Mouse (Mus musculus) stomach, embryonic 14.5 days (tissue): ENCODE measurements around the gene Rftn1. TPM values are rescaled to one million over a fixed set of nuclear protein-coding genes. Genes with fewer than 3 reads are reported as not detected.

ENCODE experiments used
- ATAC-seq: fragments of 200-750 bp; cut with Nextera tagmentation; 2 replicates; pipeline ENCODE4 v1.8.0; 2017; ENCODE audit warnings: low read depth, moderate TSS enrichment; ENCODE audit not compliant: insufficient number of reproducible peaks, insufficient read depth, low FRiP score
- H3K27ac ChIP-seq: fragments of 300-500 bp; sonication (generic); 2 replicates; pipeline ENCODE4 v1.5.1; 2014; ENCODE audit warnings: mild to moderate bottlenecking, low read length, moderate library complexity, mixed read lengths
- H3K27me3 ChIP-seq: fragments of 300-500 bp; sonication (generic); 2 replicates; pipeline ENCODE4 v1.6.1; 2014; ENCODE audit warnings: low read length, control low read depth, mixed read lengths; ENCODE audit not compliant: control insufficient read depth, insufficient read depth
- H3K36me3 ChIP-seq: fragments of 300-500 bp; sonication (generic); 2 replicates; pipeline ENCODE4 v1.6.1; 2014; ENCODE audit warnings: mild to moderate bottlenecking, control low read depth, low read length, moderate library complexity, mixed read lengths; ENCODE audit not compliant: control insufficient read depth, insufficient read depth
- H3K4me1 ChIP-seq: fragments of 300-500 bp; sonication (generic); 2 replicates; pipeline ENCODE4 v1.6.1; 2014; ENCODE audit warnings: low read length, control low read depth, mixed read lengths; ENCODE audit not compliant: control insufficient read depth, insufficient read depth
- H3K4me2 ChIP-seq: fragments of 300-500 bp; sonication (generic); replicated peaks from 2 replicates; pipeline ENCODE4 v1.6.1; 2014; ENCODE audit warnings: low read depth, low read length, control low read depth
- H3K4me3 ChIP-seq: fragments of 300-500 bp; sonication (generic); 2 replicates; pipeline ENCODE4 v1.5.1; 2014; ENCODE audit warnings: low read depth, low read length, control low read depth
- H3K9ac ChIP-seq: fragments of 300-500 bp; sonication (generic); replicated peaks from 2 replicates; pipeline ENCODE4 v1.6.1; 2014; ENCODE audit warnings: low read depth, mild to moderate bottlenecking, control low read depth, low read length, moderate library complexity, mixed read lengths
- H3K9me3 ChIP-seq: fragments of 300-500 bp; sonication (generic); 2 replicates; pipeline ENCODE4 v1.6.1; 2016; ENCODE audit warnings: low read depth, low read length, control low read depth; ENCODE audit not compliant: control insufficient read depth
- WGBS: fragments of 180-500 bp; shearing (Covaris S2); extraction: QIAGEN DNeasy Blood & Tissue Kit; methylation state at CpG from one replicate; pipeline ENCODE4 v1.1.7; 2014; 5-methylcytosine and 5-hydroxymethylcytosine counted together
- polyA plus RNA-seq: library from polyadenylated mRNA; unstranded; fragments of >200 nt; fragmentation: Nextera tagmentation; extraction: Ambion mirVana; gene quantifications from 2 replicates; pipeline ENCODE4 v1.2.1, GENCODE M21; 2014

The Rftn1 gene
- polyA plus RNA-seq, 1 experiment from 2014 or later: 9.3 TPM

DNA sequence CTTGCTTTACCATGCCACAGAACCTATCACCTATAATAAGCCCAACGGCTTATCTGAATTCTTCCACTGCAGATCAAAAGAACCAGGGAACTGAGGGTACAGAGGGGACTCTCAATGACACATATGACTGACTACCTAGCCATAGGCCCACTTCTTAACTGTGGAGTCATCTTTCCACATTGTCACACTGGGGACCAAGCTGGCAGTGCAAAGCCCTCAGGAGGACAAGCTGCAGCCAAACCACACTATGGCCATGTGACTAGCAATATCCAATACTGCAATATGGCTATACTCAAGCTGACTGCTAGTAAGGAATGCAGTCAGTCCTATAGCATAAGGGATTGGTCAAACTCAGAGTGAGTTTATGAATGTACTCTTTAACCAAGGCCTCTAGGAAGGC lies 164.8 kb downstream of the Rftn1 start:
- no peak overlapping the region for H3K4me3 ChIP-seq
- H3K4me2 ChIP-seq: no peak overlapping the region
- no peaks in the 10 kb centered on the region for H3K27me3 ChIP-seq
- H3K27ac ChIP-seq: no peak overlapping the region
- H3K9me3 ChIP-seq: no peaks in the 10 kb centered on the region
- no peak overlapping the region for H3K9ac ChIP-seq
- ATAC-seq: no peak
- H3K36me3 ChIP-seq: no peaks in the 10 kb centered on the region
- WGBS: 78% methylated on average over 1 of the region's 1 CpGs
- no peaks in the 10 kb centered on the region for H3K4me1 ChIP-seq

DNA sequence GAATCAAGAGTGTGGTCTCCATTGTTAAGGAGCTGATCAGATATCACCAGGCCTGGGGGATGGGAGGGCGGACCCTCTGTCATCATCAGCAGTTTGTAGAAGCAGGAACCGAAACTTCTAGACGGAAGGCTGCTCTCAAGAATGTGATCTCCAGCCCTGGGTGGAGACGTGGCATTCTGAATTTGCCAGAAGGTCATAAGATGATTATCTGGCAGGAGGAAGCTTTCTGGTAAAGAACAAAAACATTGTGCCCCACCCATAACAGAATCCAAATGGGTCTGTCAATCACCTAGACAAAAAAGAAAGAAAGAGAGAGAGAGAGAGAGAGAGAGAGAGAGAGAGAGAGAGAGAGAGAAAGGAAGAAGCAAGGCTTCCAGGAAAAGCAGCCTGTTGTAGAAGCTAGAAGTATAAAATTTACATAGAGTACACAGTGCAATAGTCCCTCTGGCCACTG lies 165.3 kb downstream of the Rftn1 start:
- no peaks in the 10 kb centered on the region for H3K4me1 ChIP-seq
- H3K36me3 ChIP-seq: no peaks in the 10 kb centered on the region
- H3K27ac ChIP-seq: no peak overlapping the region
- H3K4me3 ChIP-seq: no peak overlapping the region
- no peak overlapping the region for H3K9ac ChIP-seq
- no peaks in the 10 kb centered on the region for H3K27me3 ChIP-seq
- ATAC-seq: no peak
- no peak overlapping the region for H3K4me2 ChIP-seq
- 51% methylated on average over 4 of the region's 4 CpGs for WGBS
- H3K9me3 ChIP-seq: no peaks in the 10 kb centered on the region

DNA sequence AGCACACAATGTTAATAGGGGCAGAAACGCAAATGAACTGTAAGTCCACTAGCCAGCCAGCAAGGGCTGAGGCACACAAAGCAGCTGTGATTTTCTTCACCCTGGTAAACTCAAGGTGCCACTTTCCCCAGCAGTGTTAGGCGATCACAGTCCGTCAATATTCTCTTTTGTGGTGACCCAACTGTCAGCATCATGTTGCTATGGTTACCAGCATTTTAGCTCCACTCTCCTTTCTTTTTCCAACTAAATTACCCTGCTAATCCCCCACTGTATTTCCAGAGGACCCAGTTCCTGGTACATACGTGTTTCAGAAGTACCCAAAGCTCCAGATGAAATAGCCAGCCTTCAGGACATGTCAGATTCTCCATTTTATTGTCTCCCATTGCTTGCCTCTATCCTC lies 169.1 kb downstream of the Rftn1 start:
- no peak overlapping the region for H3K4me3 ChIP-seq

DNA sequence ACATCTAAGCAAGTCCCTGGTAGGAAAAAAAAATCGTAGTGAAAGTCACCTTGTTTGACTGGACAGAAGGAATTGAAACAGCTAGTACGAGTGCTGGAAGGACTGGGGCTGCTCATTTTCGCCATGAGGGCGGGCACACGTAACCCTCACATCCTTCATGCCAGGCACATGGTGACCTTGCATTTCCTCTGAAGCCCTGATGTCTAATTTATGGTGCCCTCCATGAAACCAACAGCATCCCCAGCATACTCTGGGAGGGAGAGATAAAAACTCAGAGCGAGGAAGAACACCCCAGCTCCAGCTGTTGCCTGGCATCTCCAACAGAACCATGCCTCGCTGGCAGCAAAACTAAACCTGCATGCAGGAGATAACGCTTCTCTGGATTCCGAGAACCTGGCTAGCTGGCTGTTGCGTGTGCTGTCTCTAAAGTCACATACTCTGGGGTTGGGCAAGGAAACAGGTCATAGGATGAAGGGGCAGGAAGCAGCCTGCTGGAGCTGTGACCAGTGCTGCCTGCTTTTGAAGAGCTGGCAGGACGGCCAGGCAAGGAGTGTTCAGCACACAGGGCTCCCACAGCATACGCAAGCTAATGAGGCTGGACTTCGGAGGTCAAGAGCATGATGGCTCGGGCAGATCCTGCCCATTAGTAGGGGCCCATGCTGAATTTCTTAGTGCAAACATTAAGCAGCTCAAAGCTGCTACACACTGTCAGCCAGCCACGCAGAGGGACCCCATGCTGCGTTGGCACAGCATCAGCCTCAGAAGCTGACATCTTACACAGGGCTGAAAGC lies 170.1 kb downstream of the Rftn1 start:
- no peak overlapping the region for H3K4me2 ChIP-seq
- no peaks in the 10 kb centered on the region for H3K9me3 ChIP-seq
- no peaks in the 10 kb centered on the region for H3K4me1 ChIP-seq
- 53% methylated on average over 16 of the region's 16 CpGs for WGBS
- peak; percentile 84; the same call in 1 of the 2 replicates for ATAC-seq
- no peaks in the 10 kb centered on the region for H3K27me3 ChIP-seq
- H3K4me3 ChIP-seq: no peak overlapping the region
- no peak overlapping the region for H3K9ac ChIP-seq
- H3K36me3 ChIP-seq: no peaks in the 10 kb centered on the region
- no peak overlapping the region for H3K27ac ChIP-seq

More for the DNA sequence above, 169.1 kb downstream of the Rftn1 start:
- Histone ChIP-seq H3K36me3 (no peaks in the 10 kb centered on the region), H3K9me3 (no peaks in the 10 kb centered on the region), H3K27ac (no peak overlapping the region), H3K4me2 (no peak overlapping the region), H3K27me3 (no peaks in the 10 kb centered on the region), H3K4me1 (no peaks in the 10 kb centered on the region), H3K9ac (no peak overlapping the region)
- ATAC-seq: no peak
- 42% methylated on average over 4 of the region's 4 CpGs for WGBS

DNA sequence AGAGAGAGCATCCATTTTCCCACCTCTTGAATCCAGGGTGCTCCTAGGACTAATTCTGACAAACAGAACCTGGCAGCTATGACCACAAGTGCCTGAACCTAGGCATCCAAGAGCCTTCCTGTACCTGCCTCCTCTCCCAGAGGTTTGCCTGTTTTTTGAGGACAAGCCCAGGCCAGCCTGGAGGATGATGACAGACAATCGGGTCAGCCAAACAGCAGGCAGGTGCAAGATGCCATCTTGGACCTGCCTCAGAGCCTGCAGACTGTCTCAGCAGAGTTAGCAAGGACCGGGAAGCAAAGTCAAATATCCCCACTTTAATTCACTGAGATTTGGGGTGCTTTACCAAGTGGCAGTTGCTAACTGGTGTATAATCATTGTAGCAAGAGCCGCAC lies 170.7 kb downstream of the Rftn1 start:
- H3K4me3 ChIP-seq: no peak overlapping the region
- H3K27ac ChIP-seq: no peak overlapping the region
- no peak overlapping the region for H3K9ac ChIP-seq
- no peaks in the 10 kb centered on the region for H3K36me3 ChIP-seq
- H3K4me2 ChIP-seq: no peak overlapping the region
- WGBS: 77% methylated on average over 3 of the region's 3 CpGs
- H3K4me1 ChIP-seq: no peaks in the 10 kb centered on the region
- H3K9me3 ChIP-seq: no peaks in the 10 kb centered on the region
- H3K27me3 ChIP-seq: no peaks in the 10 kb centered on the region
- ATAC-seq: no peak

DNA sequence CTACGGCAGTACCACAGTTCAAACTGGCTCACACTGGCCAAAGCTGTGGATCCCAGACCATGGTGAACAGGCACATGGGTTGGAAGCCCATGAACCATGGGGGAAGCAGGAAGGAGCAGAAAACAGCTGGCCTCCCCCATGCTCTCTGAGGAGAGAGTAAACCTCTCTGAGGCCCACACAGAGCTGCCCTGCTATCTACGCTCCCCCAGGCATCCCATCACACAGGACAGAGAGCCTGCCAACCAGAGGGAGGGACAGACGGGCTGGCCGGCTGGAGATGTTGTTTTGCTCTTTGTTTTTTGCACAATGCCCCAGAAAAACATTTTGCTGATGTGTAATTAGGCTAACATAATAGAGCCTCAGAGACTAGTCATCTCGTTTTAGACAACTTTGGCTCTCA lies 171.4 kb downstream of the Rftn1 start:
- Histone ChIP-seq H3K4me2 (no peak overlapping the region), H3K4me3 (no peak overlapping the region), H3K36me3 (no peaks in the 10 kb centered on the region), H3K9ac (no peak overlapping the region), H3K27me3 (no peaks in the 10 kb centered on the region), H3K4me1 (no peaks in the 10 kb centered on the region), H3K27ac (no peak overlapping the region), H3K9me3 (no peaks in the 10 kb centered on the region)
- 81% methylated on average over 5 of the region's 5 CpGs for WGBS
- ATAC-seq: no peak

DNA sequence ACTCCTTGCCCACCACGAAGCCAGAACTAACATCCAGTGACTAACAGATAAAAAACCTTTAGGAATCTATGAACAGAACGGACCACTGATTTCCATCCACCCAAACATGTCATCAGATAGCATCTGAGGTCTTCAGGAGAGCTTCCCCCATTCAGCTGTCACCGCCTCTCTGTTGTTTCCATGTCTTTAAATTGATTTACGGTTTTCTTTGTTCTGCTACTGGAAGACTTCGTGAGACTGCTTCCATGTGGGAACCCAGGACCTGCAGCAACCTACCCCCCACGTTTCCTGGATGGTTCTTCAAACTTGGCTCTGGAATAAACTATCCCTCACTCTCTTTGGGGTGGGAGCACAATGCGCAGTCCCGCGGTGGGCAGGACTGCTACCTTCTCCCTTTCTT lies 175.8 kb downstream of the Rftn1 start:
- WGBS: 72% methylated on average over 9 of the region's 9 CpGs
- H3K27me3 ChIP-seq: no peaks in the 10 kb centered on the region
- H3K4me2 ChIP-seq: no peak overlapping the region
- H3K4me3 ChIP-seq: no peak overlapping the region
- H3K9me3 ChIP-seq: no peaks in the 10 kb centered on the region
- H3K9ac ChIP-seq: no peak overlapping the region
- ATAC-seq: no peak
- H3K36me3 ChIP-seq: no peaks in the 10 kb centered on the region
- no peak overlapping the region for H3K27ac ChIP-seq
- no peaks in the 10 kb centered on the region for H3K4me1 ChIP-seq

DNA sequence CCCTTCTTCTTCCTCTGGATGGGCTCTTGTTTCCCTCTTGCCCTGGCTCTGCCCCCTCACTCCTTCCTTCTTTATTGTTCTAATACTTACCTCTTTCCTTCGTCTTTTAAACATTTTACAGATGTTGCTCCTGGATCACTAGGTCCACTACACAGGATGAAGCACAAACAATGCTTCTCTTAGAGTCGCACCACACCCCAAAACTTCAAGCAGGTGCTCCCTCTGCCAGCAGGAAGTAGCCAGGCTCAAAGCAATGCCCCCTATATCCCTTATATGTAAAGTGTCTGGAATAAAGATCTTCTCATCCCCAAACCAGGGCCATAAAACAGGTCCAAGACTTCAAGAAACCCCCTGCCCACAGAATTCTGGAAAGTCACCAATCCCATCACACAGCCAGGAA lies 176.6 kb downstream of the Rftn1 start:
- Histone ChIP-seq H3K9ac (no peak overlapping the region), H3K9me3 (no peaks in the 10 kb centered on the region), H3K4me1 (no peaks in the 10 kb centered on the region), H3K27me3 (no peaks in the 10 kb centered on the region), H3K4me3 (no peak overlapping the region), H3K36me3 (no peaks in the 10 kb centered on the region), H3K27ac (no peak overlapping the region), H3K4me2 (no peak overlapping the region)
- WGBS: 73% methylated on average over 2 of the region's 2 CpGs
- no peak for ATAC-seq

DNA sequence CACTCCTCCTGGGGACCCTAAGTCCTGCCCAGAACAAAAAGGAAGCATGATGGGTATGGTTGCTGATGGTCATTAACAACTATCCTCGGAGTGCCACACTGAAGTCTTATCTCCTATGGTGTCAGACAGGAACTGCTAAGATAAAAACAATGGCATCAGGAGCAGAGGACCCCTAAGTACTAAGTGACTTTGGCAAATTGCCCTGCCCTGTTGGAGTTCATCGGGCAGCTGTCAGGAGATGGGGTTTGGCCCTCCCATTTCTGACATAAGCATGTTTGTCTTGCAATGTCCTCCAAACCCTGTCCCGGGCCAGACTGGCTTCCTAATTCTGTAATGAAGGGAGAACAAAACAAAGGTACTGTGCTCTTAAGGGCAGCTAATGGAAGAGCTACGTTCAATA lies 180.4 kb downstream of the Rftn1 start:
- no peaks in the 10 kb centered on the region for H3K4me1 ChIP-seq
- H3K9me3 ChIP-seq: no peaks in the 10 kb centered on the region
- no peak overlapping the region for H3K9ac ChIP-seq
- 24% methylated on average over 4 of the region's 4 CpGs for WGBS
- no peak overlapping the region for H3K4me2 ChIP-seq
- no peak overlapping the region for H3K4me3 ChIP-seq
- ATAC-seq: no peak
- no peaks in the 10 kb centered on the region for H3K36me3 ChIP-seq
- H3K27ac ChIP-seq: no peak overlapping the region
- H3K27me3 ChIP-seq: no peaks in the 10 kb centered on the region
